Mouse (Mus musculus) Patski (cell line): ENCODE data around the gene Apoa1. TPM values are rescaled to one million over a fixed set of nuclear protein-coding genes. Genes with fewer than 3 reads are reported as not detected.

Experiments
- ATAC-seq: fragments of 100-300 bp; one replicate; pipeline ENCODE4 v1.8.0; 2021
- CTCF ChIA-PET: fragments of 350-600 bp; sonication (Branson Sonifier 250); formaldehyde crosslinking; loops from one replicate; lab custom pipeline; 2022; ENCODE audit warnings: inconsistent platforms; lab: Charles Lee
- POLR2A ChIA-PET: fragments of 350-600 bp; sonication (Branson Sonifier 250); formaldehyde crosslinking; loops from one replicate; lab custom pipeline; 2022; ENCODE audit warnings: antibody characterized with exemption, inconsistent platforms; lab: Charles Lee
- DNase-seq: peaks from one replicate; pipeline ENCODE4 v3.0.0-alpha.2; 2011; ENCODE audit warnings: low read depth, low spot score
- H3K27me3 ChIP-seq: fragments of 371-371 bp; one replicate; pipeline ENCODE4 v1.5.1; 2021
- CTCF ChIP-seq: fragments of 100-300 bp; IDR thresholded peaks from one replicate; pipeline ENCODE4 v1.5.1; 2021
- in situ Hi-C: fragments of 300-500 bp; cut with MboI; formaldehyde crosslinking; loops from 3 replicates; pipeline ENCODE4 v1.11.1; 2018; ENCODE audit warnings: low pct_unique_long_range_greater_than_20kb, mixed read lengths
- polyA plus RNA-seq: library from polyadenylated mRNA; unstranded; gene quantifications from one replicate; pipeline ENCODE4 v1.2.3, GENCODE M21; 2021

Gene Apoa1
- polyA plus RNA-seq, 1 experiment from 2014 or later = not detected

DNA sequence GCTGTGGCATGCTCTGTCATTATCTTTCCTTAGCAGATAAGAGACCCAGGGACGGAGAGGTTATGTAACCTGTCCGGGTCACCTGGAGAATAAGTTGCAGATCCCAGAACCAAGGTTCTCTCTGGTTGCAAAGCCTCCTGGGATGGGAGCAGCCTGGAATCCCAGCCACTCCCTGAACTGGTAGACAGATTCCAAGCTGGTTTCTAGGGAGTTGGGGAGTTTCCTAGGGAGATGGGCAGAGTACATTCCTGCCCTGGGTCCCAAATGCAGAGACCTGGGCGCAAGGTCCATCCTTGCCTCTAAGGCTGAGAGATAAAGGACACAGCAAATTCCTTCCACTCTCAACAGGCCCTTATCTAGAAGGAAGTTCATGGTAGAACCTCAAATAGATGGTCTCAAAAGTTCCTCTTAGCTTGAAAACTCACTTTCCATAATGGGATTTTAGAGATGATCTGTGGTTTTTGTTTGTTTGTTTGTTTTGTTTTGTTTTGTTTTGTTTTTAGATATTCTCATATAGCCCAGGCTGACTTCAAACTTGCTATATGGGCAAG is 1.2 kb upstream of the Apoa1 start:
- ChIA-PET POLR2A (interaction anchor here (1.0 kb wide), 1 partner anchor 10 kb away, joined by 3 read pairs; no protein-coding TSS in a partner anchor), CTCF (no interaction called here)
- DNase-seq (no peak), ATAC-seq (no peak)
- in situ Hi-C loops = no loop called here
- no peaks in the 10 kb centered on the region for H3K27me3 ChIP-seq
- no peak for TF ChIP-seq CTCF

DNA sequence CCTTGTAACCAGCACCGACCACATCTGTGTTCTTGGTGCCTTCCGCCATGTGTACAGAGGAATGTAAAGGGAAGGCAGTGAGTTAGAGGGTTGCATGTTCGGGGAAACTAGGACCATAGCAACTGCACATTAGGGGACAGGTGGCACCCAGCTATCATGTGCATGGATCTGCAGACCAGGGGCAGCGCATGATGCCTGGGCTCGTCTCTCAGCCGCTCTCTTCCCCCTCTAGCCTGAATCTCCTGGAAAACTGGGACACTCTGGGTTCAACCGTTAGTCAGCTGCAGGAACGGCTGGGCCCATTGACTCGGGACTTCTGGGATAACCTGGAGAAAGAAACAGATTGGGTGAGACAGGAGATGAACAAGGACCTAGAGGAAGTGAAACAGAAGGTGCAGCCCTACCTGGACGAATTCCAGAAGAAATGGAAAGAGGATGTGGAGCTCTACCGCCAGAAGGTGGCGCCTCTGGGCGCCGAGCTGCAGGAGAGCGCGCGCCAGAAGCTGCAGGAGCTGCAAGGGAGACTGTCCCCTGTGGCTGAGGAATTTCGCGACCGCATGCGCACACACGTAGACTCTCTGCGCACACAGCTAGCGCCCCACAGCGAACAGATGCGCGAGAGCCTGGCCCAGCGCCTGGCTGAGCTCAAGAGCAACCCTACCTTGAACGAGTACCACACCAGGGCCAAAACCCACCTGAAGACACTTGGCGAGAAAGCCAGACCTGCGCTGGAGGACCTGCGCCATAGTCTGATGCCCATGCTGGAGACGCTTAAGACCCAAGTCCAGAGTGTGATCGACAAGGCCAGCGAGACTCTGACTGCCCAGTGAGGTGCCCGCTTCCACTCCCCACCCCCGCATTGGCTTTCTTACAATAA is 1.4 kb downstream of the Apoa1 start:
- in situ Hi-C loops = no loop called here
- POLR2A ChIA-PET = interaction anchor here (2.3 kb wide), 1 partner anchor 14 kb away, joined by 12 read pairs; no protein-coding TSS in a partner anchor
- peak; percentile 25 for DNase-seq
- peaks cover 4% of the 10 kb centered on the region for H3K27me3 ChIP-seq
- ATAC-seq = peak; percentile 82
- CTCF ChIA-PET = interaction anchor here (0.9 to 2.3 kb wide), 11 partner anchors 9 to 265 kb away, joined by 3 to 19 read pairs (median 4); no protein-coding TSS in a partner anchor
- peak; percentile 99 for TF ChIP-seq CTCF

DNA sequence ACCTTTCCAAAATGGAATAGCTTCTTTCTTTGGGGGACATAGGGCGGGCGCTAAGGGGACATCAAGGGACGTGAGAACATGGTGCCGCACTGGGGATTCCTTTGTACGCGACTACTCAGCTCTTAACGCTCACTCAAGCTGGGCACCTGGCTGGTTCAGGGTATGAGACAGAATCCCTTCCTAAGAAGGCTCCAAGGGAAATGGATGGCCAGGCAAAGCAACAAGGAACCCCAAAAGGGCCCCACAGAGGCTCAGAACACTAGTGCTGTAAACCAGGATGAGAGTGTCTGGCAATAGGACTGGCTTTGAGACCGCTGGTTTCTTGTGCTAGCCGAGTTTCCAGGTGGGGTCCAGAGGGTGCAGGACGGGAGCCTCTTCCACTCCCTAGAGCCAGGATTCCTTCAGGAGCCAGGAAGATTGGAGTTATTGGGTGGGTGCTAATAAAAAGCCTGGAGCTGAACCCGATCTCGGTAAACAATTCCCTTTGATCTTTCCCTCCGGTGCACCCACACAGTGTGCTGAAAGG is 2.1 kb downstream of the Apoa1 start:
- peaks cover 4% of the 10 kb centered on the region for H3K27me3 ChIP-seq
- in situ Hi-C loops = no loop called here
- ATAC-seq (no peak), DNase-seq (no peak)
- TF ChIP-seq CTCF = no peak
- POLR2A ChIA-PET = interaction anchor here (2.3 kb wide), 1 partner anchor 15 kb away, joined by 12 read pairs; no protein-coding TSS in a partner anchor
- CTCF ChIA-PET = interaction anchor here (1.0 to 2.3 kb wide), 9 partner anchors 9 to 266 kb away, joined by 3 to 19 read pairs (median 5); no protein-coding TSS in a partner anchor

DNA sequence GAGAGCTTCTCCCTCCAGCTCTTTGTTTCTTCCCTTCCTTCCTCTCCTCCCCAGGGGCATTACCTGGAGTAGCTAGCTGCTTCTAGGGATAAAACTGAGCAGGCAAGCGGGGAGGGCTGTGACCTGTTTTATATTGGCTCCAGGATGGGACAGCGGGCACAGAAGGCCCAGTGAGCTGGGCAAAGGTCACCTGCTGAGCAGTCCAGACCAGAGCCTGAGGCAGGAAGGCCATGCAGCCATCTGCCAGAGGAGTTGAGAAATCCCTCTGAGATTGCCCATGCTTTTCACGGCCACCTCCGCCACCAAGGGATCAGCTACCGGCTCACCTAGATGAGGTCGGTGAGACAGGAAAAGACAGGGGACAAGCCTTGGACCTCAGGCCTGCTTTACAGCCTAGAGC is 6.8 kb downstream of the Apoa1 start:
- CTCF ChIA-PET = interaction anchor here (0.7 kb wide), 1 partner anchor 314 kb away, joined by 3 read pairs; no protein-coding TSS in a partner anchor
- DNase-seq = no peak
- peaks cover 14% of the 10 kb centered on the region for H3K27me3 ChIP-seq
- POLR2A ChIA-PET = no interaction called here
- no peak for TF ChIP-seq CTCF
- ATAC-seq = no peak
- in situ Hi-C loops = no loop called here

DNA sequence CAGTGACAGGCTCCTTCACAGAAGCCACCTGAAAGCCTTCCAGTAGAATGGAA is 7.0 kb downstream of the Apoa1 start, which contains the start of gene Apoc3:
Gene Apoc3 (minus strand): TSS at position 41 of the 53 bp plus-strand sequence.
- POLR2A ChIA-PET = no interaction called here

DNA sequence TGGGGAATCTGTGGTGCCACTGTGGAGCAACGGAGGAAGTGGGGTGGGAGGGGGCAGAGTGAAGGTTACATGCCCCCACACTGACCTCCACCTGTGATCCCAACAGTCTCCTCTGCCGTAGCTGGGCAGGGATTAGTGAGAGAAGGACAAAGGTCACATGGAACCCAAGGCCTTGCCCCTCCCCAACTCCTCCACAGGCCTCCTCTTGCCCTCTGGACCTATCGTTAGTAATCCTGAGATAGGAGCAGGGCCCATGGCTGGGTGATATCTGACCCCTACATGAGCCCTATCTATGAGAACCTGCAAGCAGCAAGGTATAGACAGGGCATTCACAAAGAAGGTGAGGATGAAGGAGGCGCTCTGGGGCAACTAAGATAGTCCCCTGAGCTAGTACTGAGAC is 7.3 kb downstream of the Apoa1 start:
- in situ Hi-C loops = no loop called here
- peaks cover 18% of the 10 kb centered on the region for H3K27me3 ChIP-seq
- ChIA-PET POLR2A (no interaction called here), CTCF (interaction anchor here (0.7 kb wide), 1 partner anchor 315 kb away, joined by 3 read pairs; no protein-coding TSS in a partner anchor)
- no peak for TF ChIP-seq CTCF
- no peak for DNase-seq
- ATAC-seq = no peak

More for the DNA sequence above, 7.0 kb downstream of the Apoa1 start, which contains the start of gene Apoc3:
- no peak for TF ChIP-seq CTCF
- no peak for DNase-seq
- no peak for ATAC-seq
- in situ Hi-C loops = no loop called here
- peaks cover 16% of the 10 kb centered on the region for H3K27me3 ChIP-seq
- CTCF ChIA-PET = interaction anchor here (0.7 kb wide), 1 partner anchor 315 kb away, joined by 3 read pairs; no protein-coding TSS in a partner anchor

DNA sequence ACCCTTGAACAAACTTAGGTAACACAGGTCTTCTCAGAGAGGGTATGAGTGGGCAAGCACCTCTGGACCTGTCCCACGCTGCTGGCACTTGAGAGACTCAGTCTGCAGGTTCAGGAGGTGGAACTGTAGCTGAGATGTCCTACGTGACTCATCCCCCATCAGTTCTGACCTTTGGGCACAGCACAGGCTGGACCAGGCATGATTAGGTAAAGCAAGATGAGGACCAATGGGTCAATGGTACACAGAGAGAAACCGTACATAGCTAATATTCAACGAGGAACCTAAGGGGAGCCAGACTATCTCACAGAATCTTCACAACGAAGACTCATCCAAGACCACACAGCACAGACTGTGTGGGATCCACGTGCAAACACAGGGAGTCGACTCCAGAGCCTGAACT is 10.5 kb downstream of the Apoa1 start:
- CTCF ChIA-PET = interaction anchor here (2.3 kb wide), 1 partner anchor 9 kb away, joined by 8 read pairs; no protein-coding TSS in a partner anchor
- H3K27me3 ChIP-seq = peaks cover 43% of the 10 kb centered on the region
- POLR2A ChIA-PET = no interaction called here
- in situ Hi-C loops = no loop called here
- ATAC-seq (no peak), DNase-seq (no peak)
- no peak for TF ChIP-seq CTCF

DNA sequence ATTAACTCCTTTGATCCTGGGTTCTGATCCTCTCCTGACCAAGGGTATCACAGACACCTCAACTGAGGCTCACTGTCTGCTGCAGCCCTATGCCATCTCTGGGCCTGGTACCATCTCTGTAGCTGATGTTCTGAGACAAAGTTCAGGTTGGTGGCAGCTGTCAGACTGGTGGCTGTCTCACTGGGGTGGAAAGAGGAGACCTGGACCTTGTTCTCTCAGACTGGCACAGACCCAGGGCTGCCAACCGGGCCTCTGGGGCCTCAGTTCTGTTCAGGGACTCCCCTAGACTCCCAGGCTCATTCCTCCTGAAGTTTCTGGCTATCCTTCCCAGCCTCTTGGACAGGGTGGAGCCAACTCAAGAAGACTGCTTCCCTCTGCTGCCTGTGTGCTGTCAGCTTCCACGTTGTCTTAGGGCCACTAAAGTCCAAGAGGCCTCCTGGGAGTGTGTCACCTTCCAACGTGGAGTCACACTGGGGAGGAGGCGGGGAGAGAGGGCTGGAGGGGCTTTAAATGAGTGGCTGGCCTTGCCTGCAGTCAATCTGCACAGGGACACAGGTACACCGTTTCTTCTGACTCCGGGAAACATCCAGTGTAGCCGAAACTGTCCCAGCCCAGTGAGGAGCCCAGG is 12.3 kb downstream of the Apoa1 start, which contains the start of gene Apoa4:
Gene Apoa4 (plus strand): TSS at position 171 of the 628 bp plus-strand sequence.
- peaks cover 43% of the 10 kb centered on the region for H3K27me3 ChIP-seq
- CTCF ChIA-PET = interaction anchor here (2.3 kb wide), 1 partner anchor 11 kb away, joined by 8 read pairs; no protein-coding TSS in a partner anchor

DNA sequence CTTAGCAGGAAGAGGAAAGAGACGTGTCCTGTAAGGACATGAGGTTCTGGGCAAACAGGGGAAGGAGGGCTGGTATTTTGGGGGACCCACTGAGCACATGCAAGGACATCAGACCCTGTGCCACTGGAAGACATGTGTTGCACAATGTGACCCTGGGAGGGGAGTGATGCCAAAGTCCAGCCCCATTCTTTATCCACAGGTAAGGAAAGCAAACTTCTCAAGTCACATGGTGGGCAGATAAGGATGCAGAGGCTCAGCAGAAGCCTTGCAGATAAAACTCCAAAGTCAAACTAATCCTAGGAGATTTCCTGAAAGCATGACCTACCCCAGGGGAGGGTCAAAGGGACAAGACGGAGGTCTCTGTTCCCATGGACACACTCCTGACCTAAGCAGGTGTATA is 13.4 kb downstream of the Apoa1 start:
- POLR2A ChIA-PET = no interaction called here
- DNase-seq = no peak
- ATAC-seq = no peak
- H3K27me3 ChIP-seq = peaks cover 43% of the 10 kb centered on the region
- in situ Hi-C loops = no loop called here
- CTCF ChIA-PET = interaction anchor here (1.6 to 2.0 kb wide), 2 partner anchors 12 to 51 kb away, joined by 3 to 8 read pairs; no protein-coding TSS in a partner anchor
- TF ChIP-seq CTCF = no peak

More for the DNA sequence above, 12.3 kb downstream of the Apoa1 start, which contains the start of gene Apoa4:
- in situ Hi-C loops = no loop called here
- ATAC-seq = no peak
- POLR2A ChIA-PET = no interaction called here
- no peak for DNase-seq
- no peak for TF ChIP-seq CTCF

DNA sequence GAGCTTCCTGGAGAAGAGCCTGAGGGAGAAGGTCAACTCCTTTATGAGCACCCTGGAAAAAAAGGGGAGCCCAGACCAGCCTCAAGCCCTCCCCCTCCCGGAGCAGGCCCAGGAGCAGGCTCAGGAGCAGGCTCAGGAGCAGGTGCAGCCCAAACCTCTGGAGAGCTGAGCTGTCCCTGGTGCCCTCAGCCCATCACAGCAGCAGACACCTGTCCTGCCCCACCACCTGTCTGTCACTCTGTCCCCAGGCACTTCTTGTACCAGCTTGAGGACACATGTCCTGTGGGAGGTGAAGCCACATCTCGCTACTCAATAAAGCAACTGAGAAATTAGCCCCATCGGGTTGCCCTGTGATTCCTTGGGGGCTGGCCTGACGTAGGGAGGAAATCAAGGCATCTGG is 14.7 kb downstream of the Apoa1 start:
- ATAC-seq = no peak
- POLR2A ChIA-PET = no interaction called here
- CTCF ChIA-PET = interaction anchor here (0.6 to 2.0 kb wide), 3 partner anchors 13 to 1379 kb away, joined by 3 to 8 read pairs (median 3); no protein-coding TSS in a partner anchor
- peaks cover 39% of the 10 kb centered on the region for H3K27me3 ChIP-seq
- in situ Hi-C loops = no loop called here
- TF ChIP-seq CTCF = no peak
- no peak for DNase-seq
